Mouse (Mus musculus): ENCODE results near the gene Bcas2.
"Not testable (repeated sequence)": the region's sequence is repeated elsewhere in the genome, so short reads cannot be mapped to it uniquely, and the experiment has no call there.

The Bcas2 gene

DNA sequence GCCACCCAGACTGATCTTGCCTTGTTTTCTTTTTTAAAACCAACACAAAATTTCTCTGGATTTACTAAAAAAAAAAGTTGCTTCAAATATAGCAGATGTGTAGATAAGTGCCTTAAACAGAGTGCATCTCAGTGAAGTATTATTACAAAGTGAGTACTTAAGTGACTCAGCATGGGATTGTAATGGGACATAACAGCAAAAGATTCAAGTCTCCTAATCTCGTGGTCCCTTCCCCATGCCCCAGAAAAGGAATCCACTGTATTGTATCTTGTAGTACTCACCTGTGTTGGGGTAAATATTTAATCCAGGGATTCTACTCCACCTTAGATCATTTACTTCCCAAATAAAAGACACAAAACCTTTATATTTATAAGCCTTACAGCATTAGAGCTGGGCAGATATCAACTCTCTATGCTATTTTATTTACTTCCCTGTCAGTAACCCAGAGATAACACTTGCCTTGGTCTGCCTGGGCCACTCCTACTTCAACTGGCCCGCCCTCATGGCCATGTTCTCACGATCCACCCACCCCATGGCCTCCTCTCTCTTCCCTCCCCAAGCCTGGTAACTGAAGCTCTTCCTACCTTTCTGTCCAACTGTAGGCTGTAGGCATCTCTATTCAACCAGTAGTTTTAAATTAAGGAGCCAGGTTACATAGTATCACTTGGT, 12.1 kb upstream of the Bcas2 start:
- in situ Hi-C loops (cut with MboI, MseI), result no loop called here

DNA sequence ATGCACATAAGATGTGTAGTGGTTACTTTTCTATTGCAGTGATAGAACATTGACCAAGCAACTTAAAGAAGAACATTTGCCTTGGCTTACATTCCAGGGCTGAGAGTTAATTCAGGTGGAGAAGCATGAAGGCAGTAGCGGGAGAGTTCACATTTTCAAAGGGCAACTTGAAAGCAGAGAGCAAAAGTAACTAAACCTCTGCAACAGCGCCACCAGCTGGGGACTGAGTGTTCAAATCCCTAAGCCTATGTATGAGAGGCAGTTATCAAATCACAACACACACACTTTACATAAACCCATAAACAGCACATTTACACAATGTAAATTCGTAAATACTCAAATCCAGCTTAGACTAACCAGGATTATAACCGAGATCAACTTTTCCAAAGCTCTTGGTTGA, 1.7 kb upstream of the Bcas2 start:
- in situ Hi-C loops (cut with MboI, MseI), result loop anchor here (5.0 to 10.0 kb wide), 2 partner anchors 72 to 435 kb away; partner anchors contain the start of gene Tspan2

DNA sequence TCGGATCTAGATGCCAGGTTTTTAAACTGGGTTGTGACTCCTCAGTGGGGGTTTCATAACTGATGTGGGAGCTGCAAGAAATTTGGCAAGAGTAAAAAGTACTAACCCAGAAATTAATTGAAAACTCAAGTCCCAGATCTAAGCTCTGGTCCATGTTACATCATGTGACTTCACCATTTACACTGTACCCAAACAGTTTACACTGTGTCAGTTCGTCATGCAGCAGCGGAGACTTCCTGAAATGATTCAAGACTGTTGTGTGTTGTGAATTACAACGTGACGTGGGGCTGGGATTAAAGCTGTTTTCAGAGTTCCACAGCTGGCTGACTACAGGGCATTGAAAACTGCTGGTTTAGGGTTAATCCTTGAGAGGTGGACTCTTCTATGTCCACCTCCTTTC, 1.2 kb downstream of the Bcas2 start:
- in situ Hi-C loops (cut with MboI, MseI), result loop anchor here (10.0 kb wide), 1 partner anchor 438 kb away; the partner anchor contains the start of gene Tspan2

DNA sequence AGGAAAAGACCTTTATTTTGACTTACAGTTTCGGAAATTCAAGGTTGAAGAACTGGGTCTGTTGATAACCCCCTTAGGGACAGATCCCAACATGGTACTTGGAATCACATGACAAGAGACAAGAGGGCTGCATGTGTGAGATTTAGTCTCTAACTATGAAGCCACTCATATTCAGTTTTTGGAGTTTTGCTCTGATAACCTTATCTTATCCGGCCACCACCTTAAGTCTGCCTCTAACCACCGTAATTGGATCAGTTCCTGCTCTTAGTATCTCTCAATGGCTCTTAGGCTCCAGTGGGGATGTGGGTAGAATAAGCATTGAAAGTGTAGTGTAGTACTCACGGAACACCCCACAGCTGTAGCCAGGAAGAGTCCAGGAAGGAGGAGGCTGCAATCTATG, 5.3 kb downstream of the Bcas2 start:
- in situ Hi-C loops (cut with MboI, MseI), result loop anchor here (10.0 kb wide), 1 partner anchor 442 kb away; the partner anchor contains the start of gene Tspan2

DNA sequence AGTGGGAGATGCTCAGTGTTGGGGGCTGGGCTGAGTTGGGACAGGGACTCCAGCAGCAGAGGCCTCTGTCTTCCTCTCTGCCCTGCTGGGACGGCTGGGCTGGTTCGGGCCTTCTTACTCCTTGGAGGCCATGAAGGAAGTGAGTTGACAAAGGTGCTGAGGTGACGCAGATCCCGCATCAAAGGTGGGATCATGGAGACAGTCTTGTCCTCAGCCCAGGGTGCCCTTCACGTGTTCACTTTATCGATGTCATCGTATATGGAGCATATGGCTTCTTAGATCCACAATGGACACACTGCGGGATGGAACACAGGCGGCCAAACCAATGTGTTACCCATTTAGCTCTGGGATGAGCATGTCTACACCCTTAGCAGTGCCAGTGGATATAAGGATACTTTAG, 8.1 kb downstream of the Bcas2 start:
- in situ Hi-C loops (cut with MboI, MseI), result loop anchor here (10.0 kb wide), 1 partner anchor 445 kb away; the partner anchor contains the start of gene Tspan2

DNA sequence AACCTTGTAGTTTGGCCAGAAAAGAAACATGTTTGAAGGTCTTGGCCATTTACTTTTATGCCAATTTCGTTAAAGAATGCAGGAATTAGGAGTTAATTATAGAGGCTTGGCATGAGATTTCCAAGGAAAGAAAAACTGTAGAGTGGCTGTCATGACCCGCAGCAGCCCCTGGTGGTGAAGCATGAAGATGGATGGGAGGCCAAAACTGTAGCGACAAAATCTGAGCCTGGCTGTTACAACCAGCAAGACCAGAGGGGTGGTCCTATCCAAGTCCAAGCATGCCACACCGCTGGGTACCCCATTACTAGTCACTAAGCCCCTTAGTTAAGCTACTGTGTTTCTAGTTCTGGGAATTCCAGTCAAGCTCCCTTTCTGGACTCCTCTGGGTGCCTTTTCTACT, 9.7 kb downstream of the Bcas2 start:
- in situ Hi-C loops (cut with MboI, MseI), result no loop called here

DNA sequence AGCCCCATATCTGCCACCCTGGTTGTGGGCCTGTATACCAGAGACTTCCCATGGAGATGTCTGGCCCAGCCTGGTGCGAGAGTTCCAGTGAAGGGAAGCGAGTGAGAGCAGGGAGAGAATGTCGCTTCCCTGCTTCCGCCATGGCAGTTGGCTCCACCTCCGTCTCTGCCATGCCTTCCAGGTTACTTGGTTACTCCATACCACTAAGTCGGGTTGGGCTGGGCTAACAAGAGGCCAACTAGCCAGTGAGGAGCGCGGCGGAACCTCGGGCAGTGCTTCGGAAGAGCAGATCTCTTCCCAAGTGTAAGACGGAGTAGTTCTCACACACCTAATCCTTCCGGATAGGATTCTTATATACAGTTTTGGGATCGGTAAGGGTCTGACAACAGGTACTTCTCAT, 11.4 kb downstream of the Bcas2 start:
- in situ Hi-C loops (cut with MboI, MseI), result no loop called here

DNA sequence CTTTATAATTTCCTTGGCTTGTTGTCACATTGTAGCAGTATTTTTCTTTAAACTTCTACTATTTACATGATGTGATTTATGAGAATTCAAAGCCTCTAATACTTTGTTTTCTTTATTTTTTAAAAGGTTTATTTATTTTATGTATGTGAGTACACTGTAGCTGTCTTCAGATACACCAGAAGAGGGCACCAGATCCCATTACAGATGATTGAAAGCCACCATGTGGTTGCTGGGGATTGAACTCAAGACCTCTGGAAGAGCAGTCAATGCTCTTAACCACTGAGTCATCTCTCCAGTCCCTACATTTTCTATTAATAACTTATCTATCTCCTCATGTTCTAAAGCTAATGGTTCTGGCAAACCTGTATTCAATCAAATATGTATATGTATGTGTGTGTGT, 13.0 kb downstream of the Bcas2 start:
- in situ Hi-C loops (cut with MboI, MseI), result not testable (repeated sequence)

DNA sequence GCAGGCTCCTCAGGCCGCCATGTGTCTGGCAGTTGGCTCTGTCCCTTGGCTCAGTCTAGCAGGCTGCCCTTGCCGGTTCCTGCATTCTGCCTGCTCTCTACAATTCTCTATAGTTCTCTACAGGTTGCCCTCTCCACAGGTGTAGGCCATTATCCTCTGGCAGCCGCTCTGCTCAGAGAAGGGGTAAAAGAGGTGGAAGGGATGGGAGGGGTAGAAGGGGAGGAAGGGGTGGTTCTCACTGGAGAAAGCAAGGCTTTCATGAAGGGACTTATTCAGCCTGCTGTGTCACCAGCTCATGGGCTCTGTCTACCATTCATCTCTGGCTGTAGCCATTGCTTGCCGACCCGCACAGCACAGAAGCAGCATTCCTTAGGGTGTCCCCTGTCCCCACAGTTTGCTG, 17.0 kb downstream of the Bcas2 start:
- in situ Hi-C loops (cut with MboI, MseI), result no loop called here

DNA sequence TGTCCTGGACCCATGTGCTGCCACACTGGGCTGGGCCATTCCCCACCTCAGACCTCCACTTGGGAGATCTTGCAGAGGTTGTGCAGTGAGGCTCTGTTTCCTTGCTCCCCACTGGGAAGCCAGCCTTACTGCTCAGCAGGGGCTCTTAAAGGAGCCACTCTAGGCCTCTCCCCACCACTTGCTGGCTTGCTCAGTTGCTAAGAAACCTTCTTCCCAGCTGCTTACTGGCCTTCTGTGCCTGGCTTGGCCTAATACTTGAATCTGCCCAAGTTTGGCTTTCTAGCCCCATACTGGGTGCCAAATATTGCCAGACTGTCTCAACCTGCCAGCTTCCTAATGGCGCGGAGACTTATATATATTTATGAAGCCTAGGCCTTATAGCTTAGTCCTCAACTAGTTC, 17.4 kb downstream of the Bcas2 start:
- in situ Hi-C loops (cut with MboI, MseI), result no loop called here

DNA sequence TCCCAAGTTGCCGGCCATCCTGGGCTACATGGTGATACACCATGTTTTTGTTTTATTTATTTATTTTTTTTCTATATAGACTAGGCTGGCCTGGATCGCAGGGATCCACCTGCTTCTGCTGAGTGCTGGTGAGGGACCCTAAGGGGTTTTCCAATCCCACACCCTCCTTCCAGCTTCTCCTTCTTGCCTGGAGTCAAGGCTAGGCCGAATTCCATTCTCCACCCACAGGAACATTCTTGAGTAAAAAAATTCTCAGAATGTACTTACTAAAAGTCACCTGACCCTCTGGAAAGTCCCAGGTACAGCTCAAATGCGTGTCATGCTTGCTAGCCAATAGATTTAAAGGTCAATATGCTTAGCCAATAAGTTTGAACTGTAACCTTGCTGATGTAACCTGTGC, 20.7 kb downstream of the Bcas2 start:
- in situ Hi-C loops (cut with MboI, MseI), result no loop called here

DNA sequence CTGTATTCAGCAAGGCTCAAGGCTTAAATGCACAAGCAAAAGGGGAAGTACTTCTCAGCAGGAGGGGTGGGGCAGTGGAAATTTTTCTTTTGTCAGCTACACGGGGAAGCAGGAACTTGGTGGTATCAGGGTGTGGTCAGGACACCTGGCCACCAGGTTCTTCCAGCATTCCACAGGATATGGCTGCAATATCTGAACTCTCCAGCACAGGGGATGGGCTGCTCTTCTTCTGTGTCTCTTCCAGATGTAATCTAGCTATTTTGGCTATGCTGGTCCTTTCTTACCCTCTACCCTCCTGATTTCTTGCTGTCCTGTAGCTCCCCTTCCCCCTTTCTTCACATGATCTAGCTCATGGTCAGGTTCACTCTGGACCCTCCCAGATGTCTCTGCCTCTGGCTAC, 21.7 kb downstream of the Bcas2 start:
- in situ Hi-C loops (cut with MboI, MseI), result no loop called here

DNA sequence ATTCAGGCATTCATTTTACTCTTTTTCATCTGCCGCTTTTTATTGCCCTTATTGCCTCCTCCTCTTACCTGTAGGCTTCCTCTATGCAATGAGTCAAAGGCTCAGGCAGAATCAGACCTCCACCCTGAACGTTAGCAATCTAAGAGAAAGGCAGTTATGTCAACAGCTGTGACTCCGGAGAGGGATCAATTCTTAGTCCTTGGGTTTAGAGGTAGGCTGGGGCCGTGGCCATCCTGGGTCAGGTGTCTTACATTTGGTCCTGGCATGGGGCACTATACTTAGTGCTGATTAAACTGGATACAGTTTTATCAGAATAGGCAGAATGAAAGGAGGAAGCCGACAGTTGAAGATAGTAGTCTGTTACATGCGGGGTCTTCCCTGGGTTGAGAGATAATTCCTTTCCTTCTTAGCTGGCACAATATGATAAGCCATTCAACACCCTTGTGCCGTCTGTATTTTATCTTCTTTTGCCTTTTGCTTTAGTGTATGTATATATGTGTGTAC, 24.9 kb downstream of the Bcas2 start:
- in situ Hi-C loops (cut with MboI, MseI), result no loop called here

DNA sequence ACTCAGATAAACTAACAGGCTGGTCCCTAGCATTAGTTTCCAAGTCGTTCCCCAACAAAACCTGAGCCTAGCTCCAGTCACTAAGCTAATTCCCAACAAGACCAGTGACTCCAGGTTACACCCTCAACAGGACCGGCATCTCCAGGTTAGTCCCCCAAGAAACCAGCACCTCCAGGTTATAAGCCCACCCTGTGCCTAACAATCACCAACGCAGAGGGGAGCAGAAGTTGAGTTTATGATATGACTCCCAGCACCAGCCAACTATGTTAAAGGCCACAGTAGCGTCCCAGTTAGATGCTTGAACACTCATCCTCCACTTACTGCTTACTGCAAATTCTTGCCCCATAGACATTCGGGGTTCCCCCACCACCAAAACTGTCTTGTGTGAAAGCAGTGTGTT, 27.9 kb downstream of the Bcas2 start:
- in situ Hi-C loops (cut with MboI, MseI), result no loop called here

DNA sequence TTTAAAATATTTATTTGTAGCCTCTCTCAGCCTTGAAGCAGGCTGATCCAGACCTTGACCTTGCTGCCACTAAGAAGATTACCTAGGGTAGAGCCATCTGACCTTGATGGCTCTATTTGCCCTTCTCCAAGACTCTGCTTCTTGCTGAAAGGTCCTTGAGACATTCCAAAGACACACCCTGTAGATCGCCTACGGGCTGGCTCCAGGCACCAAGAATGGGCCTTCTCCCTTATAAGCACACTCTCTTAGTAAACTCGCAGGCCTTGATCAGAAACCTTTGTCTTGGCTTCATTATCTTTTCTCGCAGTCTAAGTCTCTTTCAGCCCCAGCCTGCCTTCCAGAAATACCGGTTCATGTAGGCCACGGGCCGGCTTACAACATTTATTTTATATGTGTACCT, 29.6 kb downstream of the Bcas2 start:
- in situ Hi-C loops (cut with MboI, MseI), result not testable (repeated sequence)

DNA sequence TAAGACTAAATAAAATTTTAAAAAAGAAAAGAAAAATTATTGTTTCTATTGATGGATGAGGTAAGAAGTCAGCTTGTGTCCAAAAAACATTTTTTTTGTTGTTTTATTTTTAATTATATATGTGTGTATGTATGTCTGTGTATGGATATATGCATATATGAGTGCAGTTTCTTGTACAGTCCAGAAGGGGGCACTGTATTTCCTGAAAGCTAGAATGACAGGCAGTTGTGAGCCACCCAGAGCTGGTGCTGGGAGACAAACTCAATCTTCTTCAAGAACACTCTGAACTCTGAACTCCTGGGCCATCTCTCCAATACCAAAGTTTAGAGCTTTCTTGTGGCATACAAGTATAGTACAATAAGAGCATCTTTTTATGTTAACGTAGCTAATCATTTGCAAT, 32.1 kb downstream of the Bcas2 start:
- in situ Hi-C loops (cut with MboI, MseI), result no loop called here

DNA sequence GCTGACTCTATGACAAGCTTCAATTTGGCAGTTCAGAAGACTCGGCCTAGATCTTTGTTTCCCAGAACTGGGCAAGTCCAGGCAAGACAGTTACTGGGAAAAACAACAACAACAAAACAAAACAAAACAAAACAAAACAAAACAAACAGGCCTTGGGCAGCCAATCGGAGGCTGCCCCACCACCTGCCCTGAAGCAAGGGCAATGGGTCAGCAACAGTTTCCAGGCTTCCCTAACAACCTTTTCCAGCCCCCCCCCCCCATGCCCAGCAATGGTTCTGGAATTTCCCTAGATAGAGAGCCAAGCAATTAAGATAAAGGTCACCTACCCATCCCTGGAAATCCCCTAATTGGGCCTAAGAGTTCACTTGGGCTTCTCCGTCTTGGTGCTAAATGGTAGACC, 33.0 kb downstream of the Bcas2 start:
- in situ Hi-C loops (cut with MboI, MseI), result no loop called here

DNA sequence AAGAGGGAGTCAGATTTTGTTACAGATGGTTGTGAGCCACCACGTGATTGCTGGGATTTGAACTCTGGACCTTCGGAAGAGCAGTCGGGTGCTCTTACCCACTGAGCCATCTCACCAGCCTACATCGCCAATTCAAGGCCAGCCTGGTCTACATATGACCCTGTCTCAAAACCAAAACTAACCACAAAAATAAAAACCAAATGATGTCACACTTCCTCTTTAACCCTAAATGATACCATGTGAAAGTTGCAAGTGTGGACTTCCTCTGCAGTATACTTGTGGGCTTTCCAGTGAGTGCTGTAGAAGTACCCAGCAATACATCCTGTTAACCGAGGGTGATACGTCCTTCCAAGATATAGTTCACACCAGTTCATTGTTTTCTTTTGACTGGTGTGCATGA, 34.9 kb downstream of the Bcas2 start:
- in situ Hi-C loops (cut with MboI, MseI), result no loop called here

DNA sequence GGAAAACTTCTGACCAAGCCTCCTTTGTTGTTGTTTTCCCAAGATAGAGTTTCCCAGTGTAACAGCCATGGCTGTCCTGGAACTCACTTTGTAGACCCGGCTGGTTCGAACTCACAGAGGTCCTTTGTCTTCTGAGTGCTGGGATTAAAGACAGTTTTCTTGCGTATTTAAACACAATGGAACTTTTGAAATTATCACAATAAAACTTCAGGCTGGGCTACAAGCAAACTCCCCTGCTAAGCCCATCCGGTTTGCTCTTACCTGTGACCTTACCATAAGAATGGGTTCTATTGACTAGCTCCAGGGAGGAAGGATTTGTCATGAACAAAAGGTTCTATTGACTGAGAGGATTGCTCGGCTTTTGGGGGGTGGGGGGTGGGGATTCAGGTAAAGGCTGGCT, 36.3 kb downstream of the Bcas2 start:
- in situ Hi-C loops (cut with MboI, MseI), result no loop called here

DNA sequence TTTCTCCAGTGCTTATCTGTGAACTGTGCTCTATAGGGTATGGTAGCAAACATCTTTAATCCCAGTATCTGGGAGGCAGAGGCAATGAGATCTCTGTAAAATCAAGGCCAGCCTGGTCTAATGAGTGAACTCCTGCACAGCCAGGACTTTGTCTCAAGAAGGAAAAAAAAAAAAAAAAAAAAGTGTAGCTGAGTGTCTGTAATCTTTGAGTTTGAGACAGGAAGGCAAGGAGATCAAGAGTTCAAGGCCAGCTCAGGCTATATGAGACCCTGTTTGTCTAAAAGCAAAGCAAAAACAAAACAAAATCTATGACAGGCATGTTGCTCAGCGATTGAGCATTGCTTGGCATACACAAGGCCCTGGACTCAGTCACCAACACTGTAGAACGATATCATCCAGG, 36.8 kb downstream of the Bcas2 start:
- in situ Hi-C loops (cut with MboI, MseI), result no loop called here

DNA sequence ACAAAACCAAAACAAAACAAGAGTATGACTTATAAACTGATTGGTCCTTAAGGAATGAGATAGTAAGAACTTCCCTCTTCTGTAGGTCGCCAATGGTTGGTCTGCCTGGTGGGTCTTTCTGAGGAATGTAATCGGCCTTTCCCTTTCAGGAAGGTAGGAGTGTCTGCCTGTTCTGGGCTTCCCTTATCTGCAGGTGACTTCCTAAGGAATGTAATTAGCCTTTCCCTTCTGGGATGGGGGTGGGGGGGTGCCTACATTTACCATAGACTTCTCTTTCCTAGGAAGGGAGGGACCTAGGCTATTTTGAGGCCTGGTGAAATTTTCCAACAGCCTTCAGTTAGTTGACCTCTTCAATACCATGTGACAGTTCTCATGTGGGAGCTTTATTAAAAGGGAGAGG, 39.6 kb downstream of the Bcas2 start:
- in situ Hi-C loops (cut with MboI, MseI), result no loop called here

DNA sequence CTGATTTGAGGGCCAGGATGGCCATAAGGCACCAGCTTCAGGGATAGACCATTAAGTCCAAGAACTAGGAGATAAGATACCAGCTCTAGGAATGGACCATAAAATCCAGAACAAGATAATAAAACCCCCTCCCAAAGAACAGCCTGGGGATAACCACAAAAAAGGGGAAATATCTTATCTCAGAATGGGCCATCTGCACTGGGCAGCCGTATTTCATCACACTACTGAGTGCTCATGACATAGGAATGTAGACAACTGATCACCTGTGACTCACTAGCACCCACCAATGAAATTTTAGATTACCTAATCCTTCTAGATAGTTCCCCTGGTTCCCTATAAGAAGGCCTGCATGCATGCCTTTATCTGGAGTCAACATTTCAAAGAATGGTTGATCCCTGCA, 40.7 kb downstream of the Bcas2 start:
- in situ Hi-C loops (cut with MboI, MseI), result no loop called here

DNA sequence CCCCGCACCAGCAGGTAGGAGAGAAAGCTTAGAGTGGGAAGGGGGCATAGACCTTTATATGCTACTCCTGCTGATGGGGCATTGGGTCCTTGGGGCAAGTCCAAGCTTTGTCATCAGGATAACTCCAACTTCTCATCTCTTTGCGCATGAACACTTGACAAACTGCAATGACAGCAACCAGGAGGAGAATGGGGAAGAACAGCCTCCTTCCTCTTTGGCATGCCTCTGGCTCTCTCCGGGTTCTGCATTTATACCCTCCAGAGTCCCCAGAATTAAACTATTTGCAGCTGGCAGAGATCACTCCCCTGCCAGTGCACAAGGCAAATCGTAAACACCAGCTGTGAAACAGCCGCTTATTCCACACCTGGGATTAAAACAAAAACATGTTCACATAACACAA, 42.1 kb downstream of the Bcas2 start:
- in situ Hi-C loops (cut with MboI, MseI), result no loop called here

Measured in T-helper 2 cell (primary cell).